Mouse (Mus musculus) urinary bladder, adult 18-20 months (tissue): ENCODE measurements around the gene Opa3.

Experiments
- DNase-seq, 2 experiments: peaks; one replicate each; pipeline ENCODE4 v3.0.0; 2022; ENCODE audit warnings: low spot score in 2 of 2, mixed read lengths in 2 of 2

The Opa3 gene

GRCm38 (mm10) chr7:19245083-19245482 is 16.9 kb downstream of the Opa3 start:
- no peak for DNase-seq

- DNase-seq, result no peak
Observed at GRCm38 (mm10) chr7:19246855-19247254, 18.7 kb downstream of the Opa3 start.

- no peak for DNase-seq
Observed at GRCm38 (mm10) chr7:19247511-19247910, 19.4 kb downstream of the Opa3 start.

- DNase-seq, result no peak
Observed at GRCm38 (mm10) chr7:19252078-19252477, 23.9 kb downstream of the Opa3 start.

DNA sequence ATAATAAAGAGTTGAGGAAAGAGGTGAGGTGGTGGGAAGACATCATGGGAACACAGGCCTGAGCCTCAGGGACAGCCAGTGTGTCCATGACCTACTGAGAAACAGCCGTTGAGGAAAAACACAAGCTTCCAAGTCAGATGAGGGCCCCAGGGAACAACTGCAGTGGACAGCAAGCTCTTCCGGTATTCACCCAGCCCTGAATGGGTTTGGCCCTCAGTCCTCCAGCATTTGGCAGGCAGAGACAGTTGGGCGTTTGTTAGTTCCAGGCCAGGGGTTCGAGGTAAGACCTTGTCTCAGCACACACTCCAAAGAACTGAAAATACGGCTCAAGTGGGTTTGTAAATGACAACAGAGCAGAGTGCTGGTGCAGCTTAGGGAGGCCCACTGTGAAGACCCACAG is 25.3 kb downstream of the Opa3 start:
- no peak for DNase-seq

DNA sequence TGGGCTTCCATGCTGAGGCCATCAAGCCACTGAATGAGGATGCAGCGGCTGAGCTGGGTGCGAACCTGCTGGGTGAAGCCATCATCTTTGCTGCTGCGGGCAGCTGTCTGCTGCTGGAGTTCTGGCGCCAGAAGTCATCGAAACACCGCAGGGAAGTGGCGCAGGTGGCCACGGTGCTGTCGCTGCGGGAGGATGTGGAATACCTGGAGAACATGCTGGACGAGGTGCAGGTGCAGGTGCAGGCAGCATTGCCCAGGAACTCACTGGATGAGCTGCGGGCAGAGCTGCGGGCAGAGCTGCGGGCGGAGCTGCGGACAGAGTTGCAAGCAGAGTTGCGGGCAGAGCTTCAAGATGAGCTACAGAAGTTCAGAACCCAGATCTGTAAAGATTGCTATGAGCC is 27.3 kb downstream of the Opa3 start:
- no peak for DNase-seq

DNA sequence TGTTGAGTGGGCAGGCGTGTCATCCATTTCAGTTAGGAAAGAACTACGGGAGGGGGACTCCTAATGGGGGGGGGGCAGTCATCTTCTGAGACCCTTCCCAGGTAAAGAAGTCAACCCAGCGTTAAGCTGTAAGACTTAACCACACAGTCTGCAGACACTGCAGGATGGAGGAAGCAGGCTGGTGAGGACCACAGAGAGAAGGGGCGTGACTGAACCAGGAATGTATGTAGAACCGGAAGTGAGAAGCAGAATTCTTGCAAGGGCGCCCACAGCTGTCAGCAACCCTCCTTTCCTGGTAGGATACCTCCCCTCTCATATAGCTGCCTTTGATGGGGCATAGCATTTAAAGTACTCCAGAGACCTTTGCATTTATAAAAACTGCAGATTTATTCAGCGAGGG is 28.4 kb downstream of the Opa3 start:
- DNase-seq, result no peak

- no peak for DNase-seq
Observed at GRCm38 (mm10) chr7:19257390-19258022, 29.4 kb downstream of the Opa3 start.

GRCm38 (mm10) chr7:19258336-19258735 is 30.2 kb downstream of the Opa3 start:
- DNase-seq, result no peak

GRCm38 (mm10) chr7:19265147-19265546 is 37.0 kb downstream of the Opa3 start:
- no peak for DNase-seq

- no peak for DNase-seq
Observed at GRCm38 (mm10) chr7:19265928-19266822, 38.0 kb downstream of the Opa3 start.

DNA sequence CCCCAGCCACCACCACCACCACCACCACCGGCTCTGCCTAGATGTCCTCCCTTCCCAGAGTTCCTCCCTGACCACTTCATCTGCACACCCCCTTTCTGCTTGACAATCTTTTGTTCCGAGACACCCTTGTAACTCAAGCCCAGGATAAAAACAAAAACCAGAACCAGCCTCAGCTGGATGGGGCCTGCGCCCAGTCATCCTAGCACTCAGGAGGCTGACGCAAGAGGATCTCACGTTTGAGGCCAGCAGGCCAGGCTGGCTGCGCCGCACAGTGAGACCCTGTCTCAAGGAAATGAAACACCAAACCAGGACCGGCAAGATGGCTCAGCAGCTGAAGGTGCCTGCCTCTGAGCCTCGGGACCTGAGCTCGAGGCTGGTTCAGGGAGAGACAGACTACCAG is 38.9 kb downstream of the Opa3 start:
- DNase-seq, result no peak

DNA sequence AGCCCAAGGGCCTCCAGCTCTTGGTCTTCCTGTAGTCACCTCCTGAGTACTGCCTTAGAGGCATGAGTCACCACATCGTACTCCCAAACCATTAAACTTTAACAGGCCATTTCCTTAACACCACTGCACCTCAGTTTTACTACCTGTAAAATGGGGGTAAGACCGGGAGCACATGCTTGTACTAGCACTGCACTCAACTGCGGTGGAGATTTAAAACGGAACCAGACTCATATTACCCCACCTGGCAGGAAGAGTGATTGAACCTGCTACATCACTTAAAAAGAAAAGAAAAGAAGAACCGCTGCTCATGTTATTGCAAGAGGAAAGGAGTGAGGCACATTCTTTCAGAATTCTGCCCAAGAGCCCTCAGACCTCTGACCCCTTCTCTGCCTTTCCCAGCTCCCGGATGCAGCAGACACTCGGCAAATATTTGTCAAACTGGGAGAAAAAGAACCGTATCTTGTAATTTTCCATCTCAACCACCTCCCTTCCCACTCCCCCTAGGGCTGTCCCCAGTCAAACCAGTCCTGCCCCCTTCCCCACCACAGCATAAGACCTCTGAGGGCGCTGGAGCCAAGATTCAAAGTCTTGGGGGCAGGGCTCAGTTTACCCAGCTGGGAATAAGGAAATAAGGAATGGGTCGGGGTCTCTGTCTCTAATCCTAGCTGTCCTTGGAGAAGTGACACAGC is 41.0 kb downstream of the Opa3 start:
- DNase-seq, result no peak

DNA sequence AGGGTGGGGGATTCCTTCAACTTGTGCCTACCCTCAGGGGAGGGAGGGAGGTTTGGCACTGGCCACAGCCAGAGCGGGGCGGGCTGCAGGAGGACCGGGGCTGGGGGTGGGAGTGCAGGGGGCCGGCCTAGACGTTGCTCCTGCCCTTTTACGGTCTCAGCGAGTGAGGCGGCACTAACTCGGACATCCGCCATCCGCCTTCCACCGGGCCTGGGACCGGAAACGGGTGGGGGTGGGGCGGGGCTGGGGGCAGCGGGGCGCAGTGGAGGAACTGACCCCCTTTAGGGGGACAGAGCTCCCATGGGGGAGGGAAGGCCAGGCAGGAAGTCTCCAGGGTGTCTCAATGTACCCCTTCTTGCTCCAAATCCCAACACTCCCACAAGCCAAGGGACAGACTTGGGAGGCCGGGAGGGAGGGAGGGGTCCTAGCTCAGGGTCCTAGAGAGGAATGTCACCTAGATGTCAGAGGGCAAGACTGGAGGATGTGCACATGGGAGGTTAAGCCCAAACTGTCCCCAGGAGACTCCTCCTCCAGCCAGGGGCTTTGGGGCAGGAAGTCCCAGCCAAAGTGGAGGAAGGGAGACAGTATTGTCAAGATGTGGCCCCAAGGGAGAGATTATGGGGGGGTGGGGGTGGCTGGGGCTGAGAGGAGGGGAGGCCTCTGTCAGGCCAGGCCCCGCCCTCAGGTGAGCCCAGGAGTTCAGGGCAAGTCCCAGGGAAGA is 41.7 kb downstream of the Opa3 start:
- DNase-seq, result no peak

GRCm38 (mm10) chr7:19270509-19271237 is 42.5 kb downstream of the Opa3 start:
- DNase-seq, result no peak

DNA sequence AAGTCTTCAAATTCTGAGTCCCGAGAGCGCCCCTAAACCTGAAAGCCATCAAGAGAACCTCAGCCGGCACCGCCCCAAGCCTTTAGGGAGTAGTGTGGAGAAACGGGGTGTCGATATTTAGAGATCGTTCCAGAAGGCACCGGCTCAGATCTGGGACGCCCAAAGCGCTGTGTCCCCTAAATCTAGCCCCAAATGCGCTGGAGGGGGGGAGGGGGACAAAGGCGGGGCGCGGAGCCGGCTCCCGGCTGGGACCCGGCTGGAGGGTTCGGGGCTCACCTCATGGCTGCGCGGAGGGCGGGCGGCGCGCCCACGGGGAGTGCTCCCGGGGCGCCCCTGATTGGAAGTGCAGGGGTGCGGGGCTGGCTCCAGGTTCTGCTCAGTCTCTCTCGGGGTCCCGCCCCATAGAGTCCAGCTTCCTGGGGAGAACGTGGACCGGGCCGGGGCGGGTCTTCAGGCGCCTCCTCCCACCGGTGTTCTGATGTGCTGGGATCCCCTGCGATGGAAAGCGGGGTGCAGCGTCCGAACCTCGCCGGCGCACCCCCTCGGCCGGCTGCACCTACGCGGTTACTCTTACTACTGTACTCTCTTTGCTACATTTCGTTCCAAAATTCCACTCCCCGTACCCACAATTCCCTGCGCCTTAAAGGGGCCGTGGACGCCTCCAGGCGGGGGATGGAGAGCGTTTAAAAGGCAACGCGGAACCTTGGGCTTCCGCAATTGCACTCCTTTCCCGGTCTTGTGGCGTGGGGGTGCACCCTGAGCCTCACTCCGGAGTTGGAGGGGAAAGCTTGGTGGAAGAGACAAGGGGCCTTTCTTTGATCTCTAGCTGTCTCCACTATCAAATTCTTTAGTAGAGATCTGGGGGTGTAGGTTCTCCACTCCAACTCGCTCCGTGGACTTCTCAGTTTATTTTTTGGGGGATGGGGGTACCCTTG is 43.4 kb downstream of the Opa3 start, which contains the start of gene Vasp:
Gene Vasp, minus strand, starts transcription at position 580 of the 935 bp plus-strand sequence.
- DNase-seq, result peak; percentile 85 to 87

DNA sequence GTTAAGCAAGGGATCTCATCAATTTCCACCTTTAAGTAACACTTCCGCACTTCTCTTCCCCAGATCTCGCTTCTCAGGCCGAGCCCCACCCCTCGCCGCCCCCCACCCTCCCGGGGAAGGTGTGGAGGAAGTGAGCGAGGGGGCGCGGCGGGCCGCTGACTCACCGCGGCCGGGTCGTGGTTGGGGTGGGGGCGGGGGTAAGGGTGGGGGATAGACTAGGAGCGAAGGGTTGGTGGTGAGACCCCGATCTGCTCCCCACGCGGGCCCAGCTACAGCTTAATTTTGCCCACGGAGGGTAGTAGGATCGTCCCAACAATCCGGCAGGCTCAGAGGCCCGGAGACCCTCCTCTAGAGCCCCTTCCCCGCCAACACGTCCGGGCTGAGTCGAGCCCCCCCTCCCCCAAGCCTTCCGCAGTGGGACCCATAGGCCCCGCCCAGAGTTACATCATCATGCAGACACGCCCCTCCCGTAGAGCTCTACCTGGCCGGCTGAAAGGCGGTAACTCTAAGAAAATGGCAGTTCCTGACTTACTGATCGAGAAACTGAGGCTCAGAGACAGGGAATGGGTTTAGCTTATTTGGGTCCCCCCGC is 44.1 kb downstream of the Opa3 start:
- peak; percentile 68 to 73 for DNase-seq

- no peak for DNase-seq
Observed at GRCm38 (mm10) chr7:19276253-19276652, 48.1 kb downstream of the Opa3 start.

- no peak for DNase-seq
Observed at GRCm38 (mm10) chr7:19279052-19279451, 50.9 kb downstream of the Opa3 start.
